In genomic region chr12:13843423-13844080, GRCm38 (mm10) we compare ENCODE assay signal across 23 mouse cellular contexts.
A peak's percentile ranks its signal among the peaks of the same experiment; 100 is the strongest.
DNase-seq lines count a peak whose midpoint lies in the region; ATAC-seq lines count a peak whose summit lies in the region.
"Had no signal": no experiment of that assay in that cellular context is flagged by ENCODE, and none has a peak within 500 bp of the region (broad histone marks: within the 10 kb centered on the region; RNA-seq: fewer than 3 reads in every experiment).

No protein-coding gene starts in this region.

- intact Hi-C loops in heart, postnatal 36 days (cut with DNase I), result loop anchor here (1.0 kb wide), 1 partner anchor 473 kb away; no protein-coding TSS in a partner anchor

- H3K4me1 ChIP-seq in hindbrain, embryonic 11.5 days (replicated peaks; ENCODE audit: control insufficient read depth, insufficient read depth, low read length), result no peaks in the 10 kb centered on the region
- no peaks in the 10 kb centered on the region for H3K4me1 ChIP-seq in hindbrain, embryonic 10.5 days (replicated peaks)
- H3K4me1 ChIP-seq: hindbrain, embryonic 15.5 days; limb, embryonic 12.5 days; liver, embryonic 15.5 days; stomach, embryonic 15.5 days had no signal

- H3K9ac ChIP-seq in hindbrain, embryonic 11.5 days (ENCODE audit: low read depth, low read length), result no peak overlapping the region
- H3K9ac ChIP-seq: hindbrain, embryonic 15.5 days; limb, embryonic 12.5 days; liver, embryonic 15.5 days; stomach, embryonic 15.5 days had no signal

- H3K27ac ChIP-seq in hindbrain, embryonic 11.5 days (ENCODE audit: low read depth, low read length), result no peak overlapping the region
- no peak overlapping the region for H3K27ac ChIP-seq in hindbrain, embryonic 10.5 days
- H3K27ac ChIP-seq: hindbrain, embryonic 15.5 days; kidney, postnatal 0 days; layer of hippocampus, adult 2 months; limb, embryonic 12.5 days; liver, embryonic 15.5 days; stomach, embryonic 15.5 days had no signal

- 53% methylated on average over 5 of the region's 5 CpGs for WGBS in hindbrain, embryonic 11.5 days
- WGBS in hindbrain, embryonic 10.5 days, result 56% methylated on average over 5 of the region's 5 CpGs

- no peaks in the 10 kb centered on the region for H3K9me3 ChIP-seq in hindbrain, embryonic 11.5 days (ENCODE audit: control insufficient read depth, low read length)
- 0 out of 2 replicates have a peak, but pooled peaks cover 4% of the 10 kb centered on the region for H3K9me3 ChIP-seq in hindbrain, embryonic 10.5 days
- H3K9me3 ChIP-seq: hindbrain, embryonic 15.5 days; liver, embryonic 15.5 days; stomach, embryonic 15.5 days had no signal

- no peak overlapping the region for H3K4me2 ChIP-seq in hindbrain, embryonic 11.5 days (replicated peaks; ENCODE audit: low read depth, low read length)
- H3K4me2 ChIP-seq: hindbrain, embryonic 15.5 days; limb, embryonic 12.5 days; liver, embryonic 15.5 days; stomach, embryonic 15.5 days had no signal

- no peak overlapping the region for H3K4me3 ChIP-seq in hindbrain, embryonic 11.5 days (ENCODE audit: low read depth, low read length)
- no peak overlapping the region for H3K4me3 ChIP-seq in hindbrain, embryonic 10.5 days
- H3K4me3 ChIP-seq: hindbrain, embryonic 15.5 days; layer of hippocampus, adult 2 months; limb, embryonic 12.5 days; liver, embryonic 15.5 days; stomach, embryonic 15.5 days had no signal

- ATAC-seq in hindbrain, embryonic 11.5 days (ENCODE audit: low FRiP score), result no peak
- ATAC-seq in monocyte, adult 5-6 weeks (replicated peaks; ENCODE audit: insufficient number of reproducible peaks, low FRiP score, low TSS enrichment, poor library complexity, severe bottlenecking), result no peak
- ATAC-seq: CD4-positive, CD25-positive, alpha-beta regulatory T cell, adult 4 months; forebrain, embryonic 14.5 days had no signal

- no peaks in the 10 kb centered on the region for H3K36me3 ChIP-seq in hindbrain, embryonic 11.5 days (ENCODE audit: control insufficient read depth, insufficient read depth, low read length)
- no peaks in the 10 kb centered on the region for H3K36me3 ChIP-seq in hindbrain, embryonic 10.5 days
- H3K36me3 ChIP-seq: hindbrain, embryonic 15.5 days; limb, embryonic 12.5 days; liver, embryonic 15.5 days; stomach, embryonic 15.5 days had no signal

- peak; percentile 10 for DNase-seq in hindbrain, embryonic 11.5 days (ENCODE audit: low spot score)
- no peak for DNase-seq in hindbrain, embryonic 10.5 days (ENCODE audit: low spot score)
- DNase-seq in urinary bladder, adult 18-20 months (ENCODE audit: low spot score in 2 of 2), result peak; percentile 11
- no peak for DNase-seq in urinary bladder, postnatal 25 days (ENCODE audit: low spot score)
- peak; percentile 25 for DNase-seq in forelimb bud, embryonic 11.5 days (ENCODE audit: low read depth, low spot score)
- DNase-seq in heart, postnatal 36 days, result no peak
- DNase-seq in ovary, postnatal 36 days (ENCODE audit: low spot score), result no peak
- DNase-seq: adrenal gland, adult 2 months; cerebellum, adult 11 months; heart, adult 11 months; kidney, adult 11 months; lung, postnatal 10 days; spleen, adult 18-20 months; thymus, adult 2 months had no signal

- H3K27me3 ChIP-seq in hindbrain, embryonic 11.5 days (ENCODE audit: control insufficient read depth, insufficient read depth, low read length), result no peaks in the 10 kb centered on the region
- no peaks in the 10 kb centered on the region for H3K27me3 ChIP-seq in hindbrain, embryonic 10.5 days (ENCODE audit: insufficient read depth, poor library complexity, severe bottlenecking)
- H3K27me3 ChIP-seq: hindbrain, embryonic 15.5 days; limb, embryonic 12.5 days; liver, embryonic 15.5 days; stomach, embryonic 15.5 days had no signal

Comparison
In these comparisons a context has a peak if more than half of its experiments do, and no peak if none do; other contexts are left out.
1. DNase-seq: peak in hindbrain, embryonic 11.5 days (single experiment), urinary bladder, adult 18-20 months (2 of 2) and forelimb bud, embryonic 11.5 days (single experiment); none in hindbrain, embryonic 10.5 days (single experiment), urinary bladder, postnatal 25 days (single experiment), heart, postnatal 36 days (0 of 2) and ovary, postnatal 36 days (single experiment).